ENCODE assay signal across 8 mouse cellular contexts in genomic region chr8:109736819-109737218, GRCm38 (mm10). TPM values are rescaled to one million over a fixed set of nuclear protein-coding genes. Genes with fewer than 3 reads are reported as not detected.
DNase-seq lines count a peak whose midpoint lies in the region; ATAC-seq and TF ChIP-seq lines count a peak whose summit lies in the region.

No protein-coding gene starts in this region.

- H3K4me3 ChIP-seq in left cerebral cortex, adult 2 months = peak overlapping the region; percentile 72
- peak overlapping the region; percentile 83 for H3K4me3 ChIP-seq in cortical plate, adult 2 months (ENCODE audit: insufficient read depth, low read length)
- peak overlapping the region; percentile 91 for H3K4me3 ChIP-seq in hindbrain, embryonic 15.5 days
- H3K4me3 ChIP-seq in midbrain, embryonic 13.5 days (replicated peaks) = peak overlapping the region; percentile 99

- peak overlapping the region; percentile 86 for H3K4me2 ChIP-seq in hindbrain, embryonic 15.5 days
- peak overlapping the region; percentile 98 for H3K4me2 ChIP-seq in midbrain, embryonic 13.5 days (replicated peaks)

- DNase-seq in left cerebral cortex, adult 2 months (ENCODE audit: extremely low spot score in 1 of 2, low spot score in 2 of 2) = no peak
- DNase-seq in left cerebral cortex, adult 18-20 months (ENCODE audit: low spot score in 2 of 2) = no peak
- no peak for DNase-seq in thymus, postnatal 10 days (ENCODE audit: low spot score in 2 of 2)
- DNase-seq in layer of hippocampus, adult 8-10 months (ENCODE audit: low spot score in 2 of 2) = no peak
- DNase-seq in thymus, adult 18-20 months = no peak

- peak overlapping the region; percentile 88 for H3K27ac ChIP-seq in left cerebral cortex, adult 2 months
- H3K27ac ChIP-seq in cortical plate, adult 2 months (ENCODE audit: insufficient read depth, low read length) = no peak overlapping the region
- no peak overlapping the region for H3K27ac ChIP-seq in hindbrain, embryonic 15.5 days (replicated peaks)
- H3K27ac ChIP-seq in midbrain, embryonic 13.5 days = 0 out of 2 replicates have a peak overlapping the region, but pooled peaks have one; percentile 58

- intact Hi-C loops in left cerebral cortex, adult 2 months (cut with DNase I) = no loop called here

- ATAC-seq in hindbrain, embryonic 15.5 days (ENCODE audit: low FRiP score, low read depth) = no peak
- no peak for ATAC-seq in midbrain, embryonic 13.5 days

- no peak for TF ChIP-seq POLR2A in cortical plate, adult 2 months (IDR thresholded peaks at IDR 0.05; ENCODE audit: extremely low read depth, insufficient read depth, low read length)

- peak overlapping the region; percentile 97 for H3K9ac ChIP-seq in hindbrain, embryonic 15.5 days
- peak overlapping the region; percentile 98 for H3K9ac ChIP-seq in midbrain, embryonic 13.5 days (replicated peaks)

- H3K27me3 ChIP-seq in hindbrain, embryonic 15.5 days = no peaks in the 10 kb centered on the region
- no peaks in the 10 kb centered on the region for H3K27me3 ChIP-seq in midbrain, embryonic 13.5 days

- H3K9me3 ChIP-seq in hindbrain, embryonic 15.5 days = no peaks in the 10 kb centered on the region
- no peaks in the 10 kb centered on the region for H3K9me3 ChIP-seq in midbrain, embryonic 13.5 days

- H3K36me3 ChIP-seq in hindbrain, embryonic 15.5 days = peaks cover 25% of the 10 kb centered on the region
- H3K36me3 ChIP-seq in midbrain, embryonic 13.5 days = peaks cover 29% of the 10 kb centered on the region

- no peak for TF ChIP-seq CTCF in left cerebral cortex, adult 2 months (IDR thresholded peaks at IDR 0.05)
- no peak for TF ChIP-seq CTCF in cortical plate, adult 2 months (IDR thresholded peaks at IDR 0.05; ENCODE audit: extremely low read depth, insufficient read depth, low read length)

- peaks cover 4% of the 10 kb centered on the region for H3K4me1 ChIP-seq in cortical plate, adult 2 months (ENCODE audit: control insufficient read depth, insufficient read depth, low read length)
- peaks cover 14% of the 10 kb centered on the region for H3K4me1 ChIP-seq in hindbrain, embryonic 15.5 days (replicated peaks)
- H3K4me1 ChIP-seq in midbrain, embryonic 13.5 days (replicated peaks) = peaks cover 19% of the 10 kb centered on the region

- WGBS in hindbrain, embryonic 15.5 days = 10% methylated on average over 8 of the region's 8 CpGs
- WGBS in midbrain, embryonic 13.5 days = 8% methylated on average over 8 of the region's 8 CpGs

RNA-seq across cellular contexts. Expression of gene Atxn1l, which starts 0.7 kb away (rescaled TPM):
- 10 to 100 TPM; 34.8 to 39.1 TPM for total RNA-seq in left cerebral cortex, adult 2 months (2021)
- total RNA-seq in left cerebral cortex, adult 18-20 months (2021) = 10 to 100 TPM; 42.8 to 45.0 TPM
- polyA plus RNA-seq in cortical plate, adult 2 months (2012; rRNA removed) = 14.2 and 14.4 TPM in 2 replicates
- 3.8 and 4.1 TPM in 2 replicates for polyA plus RNA-seq in hindbrain, embryonic 15.5 days (2015; fragmentation: Nextera tagmentation; extraction: Ambion mirVana)
- polyA plus RNA-seq in midbrain, embryonic 13.5 days (2015; fragmentation: Nextera tagmentation; extraction: Ambion mirVana) = 3.7 and 4.4 TPM in 2 replicates
- total RNA-seq in layer of hippocampus, adult 8-10 months (2022) = 10 to 100 TPM; 36.2 to 41.0 (median 39.6) TPM

RNA-seq across cellular contexts. Expression of gene Zfp821, which starts 31.5 kb away (rescaled TPM):
- 10 to 100 TPM; 41.7 to 46.5 TPM for total RNA-seq in left cerebral cortex, adult 2 months (2021)
- total RNA-seq in left cerebral cortex, adult 18-20 months (2021) = 10 to 100 TPM; 38.2 to 41.0 TPM
- 47.6 and 56.1 TPM in 2 replicates for polyA plus RNA-seq in cortical plate, adult 2 months (2012; rRNA removed)
- polyA plus RNA-seq in hindbrain, embryonic 15.5 days (2015; fragmentation: Nextera tagmentation; extraction: Ambion mirVana) = 69.5 and 71.3 TPM in 2 replicates
- 80.2 and 85.4 TPM in 2 replicates for polyA plus RNA-seq in midbrain, embryonic 13.5 days (2015; fragmentation: Nextera tagmentation; extraction: Ambion mirVana)
- total RNA-seq in layer of hippocampus, adult 8-10 months (2022) = 10 to 100 TPM; 38.5 to 44.4 (median 41.6) TPM

RNA-seq across cellular contexts. Expression of gene Ap1g1, which starts 41.5 kb away (rescaled TPM):
- 10 to 100 TPM; 80.8 to 85.0 TPM for total RNA-seq in left cerebral cortex, adult 2 months (2021)
- 10 to 100 TPM; 82.6 to 88.8 TPM for total RNA-seq in left cerebral cortex, adult 18-20 months (2021)
- 68.4 and 68.9 TPM in 2 replicates for polyA plus RNA-seq in cortical plate, adult 2 months (2012; rRNA removed)
- polyA plus RNA-seq in hindbrain, embryonic 15.5 days (2015; fragmentation: Nextera tagmentation; extraction: Ambion mirVana) = 46.8 and 50.4 TPM in 2 replicates
- polyA plus RNA-seq in midbrain, embryonic 13.5 days (2015; fragmentation: Nextera tagmentation; extraction: Ambion mirVana) = 53.7 and 55.0 TPM in 2 replicates
- 100 to 1,000 TPM in 1 of 4 experiments, 10 to 100 TPM in 3; 79.6 to 103 (median 87.9) TPM for total RNA-seq in layer of hippocampus, adult 8-10 months (2022)

RNA-seq across cellular contexts. Expression of gene Ist1, which starts 43.8 kb away (rescaled TPM):
- 10 to 100 TPM; 70.0 to 72.1 TPM for total RNA-seq in left cerebral cortex, adult 2 months (2021)
- 10 to 100 TPM; 69.4 to 77.7 TPM for total RNA-seq in left cerebral cortex, adult 18-20 months (2021)
- 88.1 and 88.9 TPM in 2 replicates for polyA plus RNA-seq in cortical plate, adult 2 months (2012; rRNA removed)
- 145 and 148 TPM in 2 replicates for polyA plus RNA-seq in hindbrain, embryonic 15.5 days (2015; fragmentation: Nextera tagmentation; extraction: Ambion mirVana)
- 182 and 184 TPM in 2 replicates for polyA plus RNA-seq in midbrain, embryonic 13.5 days (2015; fragmentation: Nextera tagmentation; extraction: Ambion mirVana)
- total RNA-seq in layer of hippocampus, adult 8-10 months (2022) = 10 to 100 TPM; 81.9 to 94.4 (median 90.2) TPM

Comparison
In these comparisons a context has a peak if more than half of its experiments do, and no peak if none do; other contexts are left out.
1. H3K27ac ChIP-seq: peak in left cerebral cortex, adult 2 months (single experiment) and midbrain, embryonic 13.5 days (single experiment); none in cortical plate, adult 2 months (single experiment) and hindbrain, embryonic 15.5 days (single experiment).
2. Peak in every context shown above with its lines, with median percentiles within 50 percentile points of each other: H3K4me3 ChIP-seq.